Mouse (Mus musculus) forebrain, embryonic 16.5 days (tissue): ENCODE measurements at regions not wholly inside any gene's neighbourhood (a gene's known extent, or its start where the extent isn't known, plus 50 kb on each side); places are given as distances from the start of the nearest gene placed in this dataset.

Experiments used
- ATAC-seq: fragments of 200-750 bp; cut with Nextera tagmentation; 2 replicates; pipeline ENCODE4 v1.8.0; 2017; ENCODE audit warnings: mild to moderate bottlenecking, moderate library complexity
- H3K27ac ChIP-seq: fragments of 300-500 bp; sonication (generic); 2 replicates; pipeline ENCODE4 v1.5.1; 2014; ENCODE audit warnings: low read length, control low read depth
- H3K27me3 ChIP-seq: fragments of 300-500 bp; sonication (generic); replicated peaks from 2 replicates; pipeline ENCODE4 v1.6.1; 2014; ENCODE audit warnings: low read length; ENCODE audit not compliant: control insufficient read depth, insufficient read depth
- H3K36me3 ChIP-seq: fragments of 300-500 bp; sonication (generic); 2 replicates; pipeline ENCODE4 v1.6.1; 2014; ENCODE audit not compliant: control insufficient read depth, insufficient read depth
- H3K4me1 ChIP-seq: fragments of 300-500 bp; sonication (generic); replicated peaks from 2 replicates; pipeline ENCODE4 v1.6.1; 2014; ENCODE audit warnings: low read length; ENCODE audit not compliant: control insufficient read depth, insufficient read depth
- H3K4me2 ChIP-seq: fragments of 300-500 bp; sonication (generic); 2 replicates; pipeline ENCODE4 v1.6.1; 2014; ENCODE audit warnings: mild to moderate bottlenecking, low read length, control low read depth
- H3K4me3 ChIP-seq: fragments of 300-500 bp; sonication (generic); replicated peaks from 2 replicates; pipeline ENCODE4 v1.5.1; 2014; ENCODE audit warnings: mild to moderate bottlenecking, low read length, control low read depth
- H3K9ac ChIP-seq: fragments of 300-500 bp; sonication (generic); replicated peaks from 2 replicates; pipeline ENCODE4 v1.6.1; 2014; ENCODE audit warnings: low read depth, low read length, control low read depth
- H3K9me3 ChIP-seq: fragments of 300-500 bp; sonication (generic); 2 replicates; pipeline ENCODE4 v1.6.1; 2016; ENCODE audit warnings: low read length; ENCODE audit not compliant: control insufficient read depth
- WGBS: fragments of 180-500 bp; shearing (Covaris S2); extraction: QIAGEN DNeasy Blood & Tissue Kit; methylation state at CpG from one replicate; pipeline ENCODE4 v1.1.7; 2014; 5-methylcytosine and 5-hydroxymethylcytosine counted together

DNA sequence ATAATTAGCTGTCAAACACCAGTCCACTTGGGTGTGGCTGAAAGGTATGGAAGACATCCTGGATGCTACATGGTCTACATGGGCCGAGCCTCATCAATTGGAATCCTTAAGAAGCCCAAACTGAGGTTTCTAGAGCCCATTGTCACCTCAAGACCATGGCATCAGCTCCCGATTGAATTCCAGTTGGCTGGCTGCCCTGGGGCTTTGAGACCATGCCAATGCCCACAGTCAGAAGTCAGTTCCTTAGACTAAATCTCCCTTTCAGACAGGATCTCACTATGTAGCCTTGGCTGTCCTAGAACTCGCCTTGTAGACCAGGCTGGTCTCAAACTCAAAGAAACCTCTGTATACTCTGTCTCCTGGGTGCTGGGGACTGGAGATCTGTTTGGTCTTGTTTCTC lies 423.8 kb downstream of the Med13l start:
- Histone ChIP-seq H3K36me3 (no peaks in the 10 kb centered on the region), H3K4me1 (no peaks in the 10 kb centered on the region), H3K9ac (no peak overlapping the region), H3K27ac (no peak overlapping the region), H3K9me3 (no peaks in the 10 kb centered on the region), H3K4me3 (no peak overlapping the region), H3K4me2 (no peak overlapping the region), H3K27me3 (no peaks in the 10 kb centered on the region)
- 65% methylated on average over 3 of the region's 3 CpGs for WGBS
- ATAC-seq, result no peak

DNA sequence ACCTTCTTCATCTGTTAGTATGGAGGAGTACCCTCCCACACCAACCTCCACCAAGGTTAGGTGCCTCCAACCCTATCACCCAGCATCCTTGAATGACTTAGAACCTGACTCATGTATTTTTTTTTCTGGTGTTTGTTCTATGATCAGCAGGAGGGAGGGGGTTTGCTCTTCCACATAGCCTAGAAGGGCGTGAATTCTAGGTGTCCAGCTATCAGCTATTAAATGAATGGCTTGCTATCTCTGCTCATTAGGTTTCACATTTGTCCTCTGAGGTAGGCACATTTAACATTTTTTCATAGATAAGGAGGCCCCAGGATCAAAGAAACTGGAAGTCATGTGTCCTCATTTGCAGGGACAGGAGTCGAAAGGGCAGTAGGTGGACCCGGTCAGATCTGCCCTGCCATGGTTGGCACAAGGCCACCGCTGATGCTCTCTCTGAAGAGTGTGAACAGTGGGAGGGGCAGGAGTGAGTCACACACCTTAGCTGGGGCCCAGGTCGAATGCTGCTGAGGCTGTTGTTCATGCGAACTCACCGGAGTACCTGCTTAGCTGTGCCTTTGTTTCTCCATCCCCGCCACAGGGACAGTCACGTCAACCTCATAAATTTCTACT lies 424.4 kb downstream of the Med13l start:
- ATAC-seq, result no peak

DNA sequence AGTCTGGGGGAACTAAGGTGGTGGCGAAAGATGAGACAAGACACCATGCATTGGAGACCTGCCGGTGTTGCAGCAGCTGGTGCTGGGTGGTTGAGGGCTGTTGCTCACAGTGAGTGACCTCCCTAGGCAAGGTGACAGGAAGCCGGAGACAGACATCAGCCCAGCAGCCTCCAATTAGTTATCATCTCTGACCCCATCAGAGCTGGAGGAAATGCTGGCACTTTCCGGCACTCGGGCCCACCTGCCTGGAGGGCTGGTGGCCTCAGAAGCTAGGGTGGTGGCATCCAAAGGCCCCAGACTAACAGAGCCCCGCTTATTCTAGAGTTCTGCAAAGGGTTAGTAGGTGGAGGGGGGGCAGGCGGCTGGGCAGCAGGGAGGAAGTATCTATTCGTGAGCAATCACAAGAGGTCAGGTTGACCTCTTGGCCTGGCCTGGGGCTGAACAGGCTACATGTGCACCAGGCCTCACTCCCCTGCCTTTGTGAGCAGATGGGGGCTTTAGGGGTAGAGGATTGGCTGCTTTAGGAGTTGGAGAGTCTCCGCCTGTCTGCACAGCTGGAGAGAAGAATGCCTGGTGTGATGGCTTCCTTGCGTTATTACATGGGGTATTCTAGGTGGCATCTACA lies 427.0 kb downstream of the Med13l start:
- H3K27me3 ChIP-seq, result no peaks in the 10 kb centered on the region
- H3K9ac ChIP-seq, result no peak overlapping the region
- no peak overlapping the region for H3K4me3 ChIP-seq
- 76% methylated on average over 10 of the region's 10 CpGs for WGBS
- H3K36me3 ChIP-seq, result no peaks in the 10 kb centered on the region
- H3K4me2 ChIP-seq, result no peak overlapping the region
- no peak for ATAC-seq
- H3K27ac ChIP-seq, result no peak overlapping the region
- no peaks in the 10 kb centered on the region for H3K4me1 ChIP-seq
- H3K9me3 ChIP-seq, result no peaks in the 10 kb centered on the region

More for the DNA sequence above, 424.4 kb downstream of the Med13l start:
- Histone ChIP-seq H3K9me3 (no peaks in the 10 kb centered on the region), H3K9ac (no peak overlapping the region), H3K4me1 (no peaks in the 10 kb centered on the region), H3K27ac (no peak overlapping the region), H3K36me3 (no peaks in the 10 kb centered on the region), H3K4me2 (no peak overlapping the region), H3K4me3 (no peak overlapping the region), H3K27me3 (no peaks in the 10 kb centered on the region)
- WGBS, result 88% methylated on average over 9 of the region's 9 CpGs

DNA sequence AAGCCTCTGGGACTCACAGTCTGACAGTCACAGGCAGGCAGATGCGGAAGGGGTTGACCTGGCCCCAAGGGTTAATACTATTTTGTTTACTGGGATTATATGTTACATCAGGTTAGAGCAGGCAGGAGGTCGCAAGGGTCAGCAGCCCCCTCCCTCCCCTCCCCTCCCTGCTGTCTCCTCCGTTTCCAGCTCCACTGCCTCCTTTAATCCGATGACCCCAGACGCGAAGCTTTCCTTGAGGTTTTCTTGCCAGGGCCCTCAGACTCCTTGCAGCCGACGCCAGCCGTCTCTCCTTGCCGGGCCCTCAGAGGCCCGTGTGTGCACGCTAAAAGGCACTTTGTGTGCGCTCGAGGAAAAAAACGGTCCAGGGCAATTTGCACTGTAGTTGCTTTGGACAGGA lies 438.6 kb downstream of the Med13l start:
- no peaks in the 10 kb centered on the region for H3K36me3 ChIP-seq
- 6% methylated on average over 15 of the region's 15 CpGs for WGBS

DNA sequence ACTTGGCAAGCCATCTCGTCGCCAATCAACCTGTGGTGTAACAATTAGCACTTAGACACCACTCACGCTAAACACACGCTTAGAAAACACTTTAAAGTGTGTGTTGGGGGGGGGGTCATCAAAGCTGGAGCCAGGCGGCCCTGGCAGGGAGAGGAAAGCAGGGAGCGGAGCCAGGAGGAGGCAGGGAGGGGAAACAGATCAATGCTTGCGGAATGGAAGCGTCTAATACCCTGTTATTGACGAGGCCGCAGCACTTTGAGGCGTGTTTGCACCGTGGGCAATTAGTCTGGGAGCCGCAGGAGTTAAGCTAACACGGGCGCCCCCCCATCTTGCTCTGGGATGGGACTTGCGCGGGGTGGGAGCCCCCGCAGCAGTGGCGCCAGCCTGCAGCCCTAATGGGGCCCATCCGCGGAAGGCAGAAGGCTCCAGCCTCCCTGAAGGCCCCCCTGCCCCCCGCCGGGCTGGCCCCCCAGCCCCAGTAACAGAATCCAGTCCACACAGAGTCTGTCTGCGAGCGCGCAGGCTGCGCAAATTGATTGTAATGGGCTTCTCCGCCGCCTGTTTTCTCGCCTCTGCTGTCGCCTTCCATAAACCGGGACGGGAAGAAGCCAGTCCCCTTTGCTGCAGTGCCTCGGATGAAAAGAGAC lies 445.5 kb downstream of the Med13l start:
- Histone ChIP-seq H3K36me3 (no peaks in the 10 kb centered on the region), H3K4me2 (peak overlapping the region; percentile 85), H3K9ac (peak overlapping the region; percentile 57), H3K9me3 (no peaks in the 10 kb centered on the region), H3K4me1 (peaks cover 10% of the 10 kb centered on the region), H3K4me3 (peak overlapping the region; percentile 39), H3K27me3 (peaks cover 14% of the 10 kb centered on the region; the same call in 1 of the 2 replicates), H3K27ac (no peak overlapping the region)
- peak; percentile 76 for ATAC-seq
- WGBS, result under 1% methylated on average over 34 of the region's 34 CpGs

More for the DNA sequence above, 438.6 kb downstream of the Med13l start:
- ATAC-seq, result no peak
- Histone ChIP-seq H3K27ac (no peak overlapping the region), H3K27me3 (peaks cover 15% of the 10 kb centered on the region; the same call in 1 of the 2 replicates), H3K4me1 (peaks cover 5% of the 10 kb centered on the region; the same call in 1 of the 2 replicates), H3K9me3 (no peaks in the 10 kb centered on the region), H3K9ac (no peak overlapping the region), H3K4me2 (no peak overlapping the region), H3K4me3 (no peak overlapping the region)

DNA sequence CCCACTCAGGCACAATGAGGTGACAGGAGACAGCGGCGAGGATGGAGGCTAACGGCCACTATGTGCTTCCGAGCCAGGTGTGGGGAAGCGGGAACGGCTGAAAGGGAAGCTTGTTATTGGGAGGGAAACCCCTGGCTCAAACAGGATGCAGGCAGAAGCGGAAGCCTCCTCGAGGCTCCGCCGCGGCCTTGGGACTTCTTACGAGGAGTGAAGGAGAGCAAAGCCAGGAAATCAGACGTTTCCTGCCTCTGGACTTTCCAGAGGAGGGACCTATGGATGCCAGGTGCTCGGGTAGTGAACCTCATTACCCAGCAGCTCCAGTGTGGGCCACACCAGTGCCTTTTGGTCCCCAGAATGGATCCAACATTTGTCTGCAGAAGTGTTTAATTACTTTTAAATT lies 449.6 kb downstream of the Med13l start:
- no peak overlapping the region for H3K4me3 ChIP-seq
- ATAC-seq, result no peak
- WGBS, result 84% methylated on average over 14 of the region's 14 CpGs
- H3K4me2 ChIP-seq, result no peak overlapping the region
- H3K27ac ChIP-seq, result no peak overlapping the region
- no peaks in the 10 kb centered on the region for H3K36me3 ChIP-seq
- H3K27me3 ChIP-seq, result 0 out of 2 replicates have a peak, but pooled peaks cover 2% of the 10 kb centered on the region
- H3K9ac ChIP-seq, result no peak overlapping the region
- peaks cover 3% of the 10 kb centered on the region; the same call in 1 of the 2 replicates for H3K9me3 ChIP-seq
- peaks cover 10% of the 10 kb centered on the region for H3K4me1 ChIP-seq

- no peak overlapping the region for H3K4me2 ChIP-seq
- no peak for ATAC-seq
Measured at GRCm38 (mm10) chr5:119015181-119015580, 454.7 kb downstream of the Med13l start.

DNA sequence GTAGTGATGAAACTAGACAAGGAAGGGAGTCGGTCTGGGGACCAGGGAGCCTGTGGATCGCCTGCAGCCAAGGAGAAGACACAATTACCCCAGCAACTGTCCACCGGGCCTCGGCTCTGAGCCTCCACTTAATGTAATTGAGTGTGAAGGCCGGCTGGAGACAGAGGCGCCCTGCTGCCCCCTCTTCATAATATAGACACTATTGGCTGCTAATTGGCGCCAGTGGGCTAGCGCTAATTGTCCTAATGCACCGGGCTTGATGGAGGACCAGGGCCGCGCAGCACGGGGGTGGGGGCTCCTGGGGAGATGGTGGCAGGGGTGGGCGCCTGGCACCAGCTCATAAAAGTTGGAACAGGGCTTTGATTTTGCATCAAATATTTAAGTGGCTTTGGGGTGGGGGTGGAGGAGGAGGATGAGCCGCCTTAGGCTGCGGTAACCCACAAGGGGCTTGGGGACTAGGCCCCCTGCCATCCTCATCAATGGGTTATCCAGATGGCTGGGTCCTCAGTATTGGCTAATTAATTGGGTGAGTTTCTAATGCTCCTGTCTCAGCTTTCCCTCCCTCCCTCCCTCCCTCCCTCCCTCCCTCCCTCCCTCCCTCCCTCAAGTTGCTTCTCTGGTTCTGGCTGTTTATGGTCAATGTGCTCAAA lies 455.3 kb downstream of the Med13l start:
- 4% methylated on average over 15 of the region's 15 CpGs for WGBS
- H3K4me1 ChIP-seq, result 0 out of 2 replicates have a peak, but pooled peaks cover 4% of the 10 kb centered on the region
- H3K27me3 ChIP-seq, result no peaks in the 10 kb centered on the region
- H3K9ac ChIP-seq, result no peak overlapping the region
- peak; percentile 45; the same call in 1 of the 2 replicates for ATAC-seq
- no peak overlapping the region for H3K4me3 ChIP-seq
- H3K27ac ChIP-seq, result no peak overlapping the region
- peaks cover 3% of the 10 kb centered on the region; the same call in 1 of the 2 replicates for H3K9me3 ChIP-seq
- H3K4me2 ChIP-seq, result no peak overlapping the region
- no peaks in the 10 kb centered on the region for H3K36me3 ChIP-seq

More at GRCm38 (mm10) chr5:119015181-119015580, 454.7 kb downstream of the Med13l start:
- 70% methylated on average over 5 of the region's 5 CpGs for WGBS
- Histone ChIP-seq H3K4me3 (no peak overlapping the region), H3K27me3 (no peaks in the 10 kb centered on the region), H3K9me3 (peaks cover 3% of the 10 kb centered on the region; the same call in 1 of the 2 replicates), H3K4me1 (0 out of 2 replicates have a peak, but pooled peaks cover 4% of the 10 kb centered on the region), H3K27ac (no peak overlapping the region), H3K36me3 (no peaks in the 10 kb centered on the region), H3K9ac (no peak overlapping the region)

GRCm38 (mm10) chr5:119016420-119016819 lies 455.9 kb downstream of the Med13l start:
- H3K27ac ChIP-seq, result no peak overlapping the region
- no peak overlapping the region for H3K9ac ChIP-seq
- WGBS, result 27% methylated on average over 4 of the region's 4 CpGs
- H3K4me2 ChIP-seq, result no peak overlapping the region
- no peak overlapping the region for H3K4me3 ChIP-seq
- H3K4me1 ChIP-seq, result 0 out of 2 replicates have a peak, but pooled peaks cover 4% of the 10 kb centered on the region
- no peaks in the 10 kb centered on the region for H3K36me3 ChIP-seq
- H3K27me3 ChIP-seq, result no peaks in the 10 kb centered on the region
- peaks cover 3% of the 10 kb centered on the region; the same call in 1 of the 2 replicates for H3K9me3 ChIP-seq
- no peak for ATAC-seq
